Mouse (Mus musculus) forebrain, embryonic 11.5 days (tissue): ENCODE measurements around the gene Plce1. TPM values are rescaled to one million over a fixed set of nuclear protein-coding genes. Genes with fewer than 3 reads are reported as not detected.

Experiments
- ATAC-seq: fragments of 200-750 bp; cut with Nextera tagmentation; replicated peaks from 2 replicates; pipeline ENCODE4 v1.8.0; 2017; ENCODE audit warnings: moderate TSS enrichment; ENCODE audit not compliant: low FRiP score
- DNase-seq: peaks from one replicate; pipeline ENCODE4 v3.0.0-alpha.2; 2017; ENCODE audit warnings: low spot score
- H3K27ac ChIP-seq: fragments of 300-500 bp; sonication (generic); 2 replicates; pipeline ENCODE4 v1.5.1; 2014; ENCODE audit warnings: low read depth, low read length
- H3K27me3 ChIP-seq: fragments of 300-500 bp; sonication (generic); 2 replicates; pipeline ENCODE4 v1.6.1; 2014; ENCODE audit warnings: mild to moderate bottlenecking, low read length, mixed read lengths; ENCODE audit not compliant: control insufficient read depth, insufficient read depth
- H3K36me3 ChIP-seq: fragments of 300-500 bp; sonication (generic); 2 replicates; pipeline ENCODE4 v1.6.1; 2014; ENCODE audit warnings: mild to moderate bottlenecking, low read length, moderate library complexity, mixed read lengths; ENCODE audit not compliant: control insufficient read depth, insufficient read depth
- H3K4me1 ChIP-seq: fragments of 300-500 bp; sonication (generic); replicated peaks from 2 replicates; pipeline ENCODE4 v1.6.1; 2014; ENCODE audit warnings: low read length, mixed read lengths; ENCODE audit not compliant: control insufficient read depth, insufficient read depth
- H3K4me2 ChIP-seq: fragments of 300-500 bp; sonication (generic); 2 replicates; pipeline ENCODE4 v1.6.1; 2014; ENCODE audit warnings: low read depth, mild to moderate bottlenecking, low read length, moderate library complexity, mixed read lengths; ENCODE audit not compliant: severe bottlenecking
- H3K4me3 ChIP-seq: fragments of 300-500 bp; sonication (generic); 2 replicates; pipeline ENCODE4 v1.5.1; 2014; ENCODE audit warnings: low read depth, low read length
- H3K9ac ChIP-seq: fragments of 300-500 bp; sonication (generic); 2 replicates; pipeline ENCODE4 v1.6.1; 2014; ENCODE audit warnings: low read length
- H3K9me3 ChIP-seq: fragments of 300-500 bp; sonication (generic); 2 replicates; pipeline ENCODE4 v1.6.1; 2016; ENCODE audit warnings: low read length, mixed read lengths; ENCODE audit not compliant: control insufficient read depth
- WGBS: fragments of 180-500 bp; shearing (Covaris S2); extraction: QIAGEN DNeasy Blood & Tissue Kit; methylation state at CpG from one replicate; pipeline ENCODE4 v1.1.7; 2014; 5-methylcytosine and 5-hydroxymethylcytosine counted together
- polyA plus RNA-seq: library from polyadenylated mRNA; unstranded; fragments of >200 nt; fragmentation: Nextera tagmentation; extraction: Ambion mirVana; gene quantifications from 2 replicates; pipeline ENCODE4 v1.2.1, GENCODE M21; 2014

Gene Plce1
- polyA plus RNA-seq, 1 experiment from 2014 or later, result 4.4 TPM

GRCm38 (mm10) chr19:38688741-38689507, 208.0 kb downstream of the Plce1 start:
- Histone ChIP-seq H3K4me1 (no peaks in the 10 kb centered on the region), H3K9me3 (no peaks in the 10 kb centered on the region), H3K9ac (no peak overlapping the region), H3K27ac (no peak overlapping the region), H3K27me3 (no peaks in the 10 kb centered on the region), H3K4me2 (no peak overlapping the region), H3K36me3 (no peaks in the 10 kb centered on the region), H3K4me3 (no peak overlapping the region)
- no peak for DNase-seq
- no peak for ATAC-seq
- 92% methylated on average over 4 of the region's 4 CpGs for WGBS

- ATAC-seq (no peak), DNase-seq (no peak)
- 81% methylated on average over 2 of the region's 2 CpGs for whole genome bisulfite sequencing
- no peaks in the 10 kb centered on the region for H3K4me1 ChIP-seq
- no peak overlapping the region for H3K4me2 ChIP-seq
- H3K27me3 ChIP-seq, result no peaks in the 10 kb centered on the region
- no peak overlapping the region for H3K4me3 ChIP-seq
- H3K9me3 ChIP-seq, result no peaks in the 10 kb centered on the region
- H3K9ac ChIP-seq, result no peak overlapping the region
- H3K36me3 ChIP-seq, result no peaks in the 10 kb centered on the region
- no peak overlapping the region for H3K27ac ChIP-seq
These were observed 209.4 kb downstream of the Plce1 start for GRCm38 (mm10) chr19:38690276-38690675.

- DNase-seq (no peak), ATAC-seq (no peak)
- 91% methylated on average over 6 of the region's 6 CpGs for WGBS
- no peak overlapping the region for H3K4me2 ChIP-seq
- H3K9me3 ChIP-seq, result no peaks in the 10 kb centered on the region
- H3K27me3 ChIP-seq, result no peaks in the 10 kb centered on the region
- no peak overlapping the region for H3K9ac ChIP-seq
- H3K4me1 ChIP-seq, result no peaks in the 10 kb centered on the region
- H3K27ac ChIP-seq, result no peak overlapping the region
- H3K36me3 ChIP-seq, result no peaks in the 10 kb centered on the region
- H3K4me3 ChIP-seq, result no peak overlapping the region
These were observed 210.6 kb downstream of the Plce1 start for GRCm38 (mm10) chr19:38691533-38691932.

GRCm38 (mm10) chr19:38693331-38693730, 212.4 kb downstream of the Plce1 start:
- Histone ChIP-seq H3K36me3 (no peaks in the 10 kb centered on the region), H3K27ac (no peak overlapping the region), H3K9ac (no peak overlapping the region), H3K9me3 (no peaks in the 10 kb centered on the region), H3K4me3 (no peak overlapping the region), H3K4me2 (no peak overlapping the region), H3K4me1 (no peaks in the 10 kb centered on the region), H3K27me3 (no peaks in the 10 kb centered on the region)
- no peak for ATAC-seq
- DNase-seq, result no peak
- 59% methylated on average over 2 of the region's 2 CpGs for WGBS

- DNase-seq (no peak), ATAC-seq (no peak)
- no peaks in the 10 kb centered on the region for H3K27me3 ChIP-seq
- no peaks in the 10 kb centered on the region for H3K36me3 ChIP-seq
- H3K4me1 ChIP-seq, result no peaks in the 10 kb centered on the region
- H3K9ac ChIP-seq, result no peak overlapping the region
- no peak overlapping the region for H3K27ac ChIP-seq
- WGBS, result 81% methylated on average over 4 of the region's 4 CpGs
- no peak overlapping the region for H3K4me2 ChIP-seq
- no peak overlapping the region for H3K4me3 ChIP-seq
- no peaks in the 10 kb centered on the region for H3K9me3 ChIP-seq
These were observed 212.9 kb downstream of the Plce1 start for GRCm38 (mm10) chr19:38693769-38694168.

- WGBS, result 94% methylated on average over 8 of the region's 8 CpGs
- no peak overlapping the region for H3K27ac ChIP-seq
- no peaks in the 10 kb centered on the region for H3K9me3 ChIP-seq
- no peaks in the 10 kb centered on the region for H3K27me3 ChIP-seq
- no peaks in the 10 kb centered on the region for H3K4me1 ChIP-seq
- no peak overlapping the region for H3K4me3 ChIP-seq
- H3K4me2 ChIP-seq, result no peak overlapping the region
- ATAC-seq (no peak), DNase-seq (no peak)
- no peaks in the 10 kb centered on the region for H3K36me3 ChIP-seq
- H3K9ac ChIP-seq, result no peak overlapping the region
These were observed 220.9 kb downstream of the Plce1 start for GRCm38 (mm10) chr19:38701776-38702175.

- H3K9me3 ChIP-seq, result no peaks in the 10 kb centered on the region
- ATAC-seq (no peak), DNase-seq (no peak)
- no peak overlapping the region for H3K9ac ChIP-seq
- 80% methylated on average over 3 of the region's 3 CpGs for WGBS
- H3K4me3 ChIP-seq, result no peak overlapping the region
- no peaks in the 10 kb centered on the region for H3K36me3 ChIP-seq
- no peak overlapping the region for H3K27ac ChIP-seq
- no peaks in the 10 kb centered on the region for H3K4me1 ChIP-seq
- no peak overlapping the region for H3K4me2 ChIP-seq
- H3K27me3 ChIP-seq, result no peaks in the 10 kb centered on the region
These were observed 223.8 kb downstream of the Plce1 start for GRCm38 (mm10) chr19:38704742-38705141.

- Histone ChIP-seq H3K9ac (no peak overlapping the region), H3K4me3 (no peak overlapping the region), H3K36me3 (no peaks in the 10 kb centered on the region), H3K4me1 (no peaks in the 10 kb centered on the region), H3K4me2 (no peak overlapping the region), H3K27ac (no peak overlapping the region), H3K9me3 (no peaks in the 10 kb centered on the region), H3K27me3 (no peaks in the 10 kb centered on the region)
- WGBS, result 96% methylated on average over 11 of the region's 11 CpGs
- ATAC-seq (no peak), DNase-seq (no peak)
These were observed 224.3 kb downstream of the Plce1 start for GRCm38 (mm10) chr19:38705244-38705643.

GRCm38 (mm10) chr19:38706449-38706848, 225.5 kb downstream of the Plce1 start:
- Histone ChIP-seq H3K36me3 (no peaks in the 10 kb centered on the region), H3K4me1 (no peaks in the 10 kb centered on the region), H3K27me3 (no peaks in the 10 kb centered on the region), H3K27ac (no peak overlapping the region), H3K4me2 (no peak overlapping the region), H3K9me3 (no peaks in the 10 kb centered on the region), H3K9ac (no peak overlapping the region), H3K4me3 (no peak overlapping the region)
- ATAC-seq (no peak), DNase-seq (no peak)
- WGBS, result 87% methylated on average over 6 of the region's 6 CpGs
